Mouse (Mus musculus): ENCODE results near the gene Mast4. TPM values are rescaled to one million over a fixed set of nuclear protein-coding genes. Genes with fewer than 3 reads are reported as not detected.

Gene Mast4
- total and polyA plus RNA-seq, 3 experiments: 8.5 to 33.1 (median 23.6) TPM

DNA sequence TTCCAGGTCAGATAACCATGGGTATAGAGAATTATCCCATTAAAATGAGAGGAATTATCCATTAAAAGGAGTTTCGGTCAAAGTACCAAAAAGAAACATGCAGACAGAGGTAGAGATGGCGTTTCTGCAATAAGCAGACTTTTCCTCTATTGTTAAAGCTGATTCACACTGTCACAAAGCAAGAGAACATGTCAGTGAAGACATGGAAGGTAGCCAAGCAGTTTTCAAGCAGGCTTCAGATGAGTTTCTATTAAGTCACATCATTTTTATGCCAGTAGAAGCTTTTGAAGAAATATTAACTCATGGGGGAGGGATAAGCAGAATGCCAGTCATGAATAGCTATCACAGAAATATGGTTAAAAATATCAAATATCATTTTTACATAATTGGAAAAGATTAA lies 420.4 kb downstream of the Mast4 start:
- intact Hi-C loops (cut with DNase I): no loop called here
- no peak overlapping the region for H3K4me3 ChIP-seq
- H3K36me3 ChIP-seq (ENCODE audit: control insufficient read depth, insufficient read depth, low read length): no peaks in the 10 kb centered on the region
- no peak overlapping the region for H3K27ac ChIP-seq
- WGBS: 76% methylated on average over 2 of the region's 2 CpGs
- no peaks in the 10 kb centered on the region for H3K27me3 ChIP-seq (ENCODE audit: control insufficient read depth, insufficient read depth, low read length)
- H3K9ac ChIP-seq (ENCODE audit: low read depth, low read length): no peak overlapping the region
- DNase-seq: no peak
- TF ChIP-seq CTCF (IDR thresholded peaks at IDR 0.05) (no peak), EP300 (IDR thresholded peaks at IDR 0.05; ENCODE audit: insufficient read depth, low read depth, low read length) (no peak), POLR2A (IDR thresholded peaks at IDR 0.05; ENCODE audit: insufficient read depth, low read depth, low read length) (no peak)
- H3K79me2 ChIP-seq (replicated peaks; ENCODE audit: control insufficient read depth, insufficient read depth, low read length): peaks cover 3% of the 10 kb centered on the region; the same call in 1 of the 2 replicates
- peaks cover 2% of the 10 kb centered on the region for H3K4me1 ChIP-seq (ENCODE audit: control insufficient read depth, insufficient read depth, low read length)

GRCm38 (mm10) chr13:102912867-102913266 lies 421.4 kb downstream of the Mast4 start:
- H3K79me2 ChIP-seq (replicated peaks; ENCODE audit: control insufficient read depth, insufficient read depth, low read length): 0 out of 2 replicates have a peak, but pooled peaks cover 3% of the 10 kb centered on the region
- intact Hi-C loops (cut with DNase I): no loop called here
- H3K27me3 ChIP-seq (ENCODE audit: control insufficient read depth, insufficient read depth, low read length): no peaks in the 10 kb centered on the region
- no peak overlapping the region for H3K4me3 ChIP-seq
- peaks cover 2% of the 10 kb centered on the region for H3K4me1 ChIP-seq (ENCODE audit: control insufficient read depth, insufficient read depth, low read length)
- no peak overlapping the region for H3K9ac ChIP-seq (ENCODE audit: low read depth, low read length)
- DNase-seq: no peak
- H3K27ac ChIP-seq: no peak overlapping the region
- 91% methylated on average over 12 of the region's 12 CpGs for WGBS
- no peaks in the 10 kb centered on the region for H3K36me3 ChIP-seq (ENCODE audit: control insufficient read depth, insufficient read depth, low read length)
- TF ChIP-seq EP300 (IDR thresholded peaks at IDR 0.05; ENCODE audit: insufficient read depth, low read depth, low read length) (no peak), POLR2A (IDR thresholded peaks at IDR 0.05; ENCODE audit: insufficient read depth, low read depth, low read length) (no peak), CTCF (IDR thresholded peaks at IDR 0.05) (no peak)

GRCm38 (mm10) chr13:102909654-102910418 lies 424.5 kb downstream of the Mast4 start:
- H3K79me2 ChIP-seq (replicated peaks; ENCODE audit: control insufficient read depth, insufficient read depth, low read length): no peaks in the 10 kb centered on the region
- no peaks in the 10 kb centered on the region for H3K36me3 ChIP-seq (ENCODE audit: control insufficient read depth, insufficient read depth, low read length)
- intact Hi-C loops (cut with DNase I): loop anchor here (2.0 to 5.0 kb wide), 3 partner anchors 21 to 201 kb away; no protein-coding TSS in a partner anchor
- TF ChIP-seq EP300 (IDR thresholded peaks at IDR 0.05; ENCODE audit: insufficient read depth, low read depth, low read length) (no peak), CTCF (IDR thresholded peaks at IDR 0.05) (peak; percentile 52)
- no peak overlapping the region for H3K9ac ChIP-seq (ENCODE audit: low read depth, low read length)
- H3K4me3 ChIP-seq: no peak overlapping the region
- no peak for DNase-seq
- no peak overlapping the region for H3K27ac ChIP-seq
- peaks cover 3% of the 10 kb centered on the region; the same call in 1 of the 2 replicates for H3K4me1 ChIP-seq (ENCODE audit: control insufficient read depth, insufficient read depth, low read length)
- no peaks in the 10 kb centered on the region for H3K27me3 ChIP-seq (ENCODE audit: control insufficient read depth, insufficient read depth, low read length)
- WGBS: 92% methylated on average over 5 of the region's 5 CpGs

- Histone ChIP-seq H3K36me3 (ENCODE audit: control insufficient read depth, insufficient read depth, low read length) (0 out of 2 replicates have a peak, but pooled peaks cover 3% of the 10 kb centered on the region), H3K27me3 (ENCODE audit: control insufficient read depth, insufficient read depth, low read length) (no peaks in the 10 kb centered on the region), H3K79me2 (replicated peaks; ENCODE audit: control insufficient read depth, insufficient read depth, low read length) (peaks cover 2% of the 10 kb centered on the region), H3K4me1 (ENCODE audit: control insufficient read depth, insufficient read depth, low read length) (peaks cover 12% of the 10 kb centered on the region), H3K4me3 (peak overlapping the region; percentile 65), H3K9ac (ENCODE audit: low read depth, low read length) (peak overlapping the region; percentile 60), H3K27ac (peak overlapping the region; percentile 89)
- no peak for DNase-seq
- 13% methylated on average over 9 of the region's 9 CpGs for WGBS
- TF ChIP-seq CTCF (IDR thresholded peaks at IDR 0.05): no peak
- TF ChIP-seq EP300 (IDR thresholded peaks at IDR 0.05; ENCODE audit: insufficient read depth, low read depth, low read length): no peak
- TF ChIP-seq POLR2A (IDR thresholded peaks at IDR 0.05; ENCODE audit: insufficient read depth, low read depth, low read length): no peak
- intact Hi-C loops (cut with DNase I): loop anchor here (2.0 to 5.0 kb wide), 2 partner anchors 34 to 96 kb away; no protein-coding TSS in a partner anchor
Measured at GRCm38 (mm10) chr13:102906661-102907009, 427.7 kb downstream of the Mast4 start.

- peaks cover 2% of the 10 kb centered on the region for H3K79me2 ChIP-seq (replicated peaks; ENCODE audit: control insufficient read depth, insufficient read depth, low read length)
- peak overlapping the region; percentile 65 for H3K4me3 ChIP-seq
- 1% methylated on average over 16 of the region's 16 CpGs for WGBS
- TF ChIP-seq CTCF (IDR thresholded peaks at IDR 0.05) (peak; percentile 15; the same call in 1 of the 2 replicates), EP300 (IDR thresholded peaks at IDR 0.05; ENCODE audit: insufficient read depth, low read depth, low read length) (peak; percentile 74; the same call in 1 of the 2 replicates), POLR2A (IDR thresholded peaks at IDR 0.05; ENCODE audit: insufficient read depth, low read depth, low read length) (peak; percentile 79; the same call in 1 of the 2 replicates)
- H3K9ac ChIP-seq (ENCODE audit: low read depth, low read length): peak overlapping the region; percentile 81
- peak; percentile 71 to 85 for DNase-seq
- H3K27ac ChIP-seq: peak overlapping the region; percentile 89
- H3K36me3 ChIP-seq (ENCODE audit: control insufficient read depth, insufficient read depth, low read length): 0 out of 2 replicates have a peak, but pooled peaks cover 3% of the 10 kb centered on the region
- H3K27me3 ChIP-seq (ENCODE audit: control insufficient read depth, insufficient read depth, low read length): no peaks in the 10 kb centered on the region
- H3K4me1 ChIP-seq (ENCODE audit: control insufficient read depth, insufficient read depth, low read length): peaks cover 14% of the 10 kb centered on the region
- intact Hi-C loops (cut with DNase I): loop anchor here (2.0 to 5.0 kb wide), 2 partner anchors 34 to 95 kb away; no protein-coding TSS in a partner anchor
Measured at GRCm38 (mm10) chr13:102906004-102906660, 428.2 kb downstream of the Mast4 start.

Data from heart, adult 2 months (tissue).